Mouse (Mus musculus) spleen, adult 18-20 months (tissue): ENCODE measurements around the gene Atp10a.

Experiments used
- DNase-seq, 2 experiments: peaks; one replicate each; pipeline ENCODE4 v3.0.0; 2022; ENCODE audit warnings: mixed read lengths in 2 of 2

The Atp10a gene

DNA sequence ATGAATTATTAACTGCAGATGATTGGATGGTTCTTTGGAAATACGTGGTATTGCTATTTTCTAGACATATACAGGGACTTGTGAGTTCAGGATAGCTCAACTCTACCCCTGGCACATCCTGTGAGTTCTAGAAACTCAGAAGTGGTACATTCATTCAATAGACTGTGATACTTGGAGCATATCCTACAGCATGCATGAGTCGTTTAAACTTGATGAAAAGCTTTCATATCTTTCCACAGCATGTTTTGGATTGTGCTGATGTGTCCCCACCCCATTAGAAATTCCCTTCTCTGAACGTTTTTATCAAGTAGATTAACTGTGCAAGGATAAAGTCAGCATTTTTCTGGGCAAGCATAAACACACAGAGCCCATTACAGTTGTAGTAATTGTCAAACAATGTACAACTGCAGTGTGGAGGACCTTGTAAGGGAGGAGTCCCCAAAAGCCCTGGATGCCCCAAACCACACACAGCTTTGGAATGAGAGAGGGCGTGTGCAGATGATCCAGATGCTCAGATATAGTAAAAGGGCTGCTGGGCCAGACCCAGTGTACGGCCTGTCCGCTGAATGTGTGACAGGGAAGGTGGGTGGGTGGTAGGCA lies 35.1 kb downstream of the Atp10a start:
- no peak for DNase-seq

DNA sequence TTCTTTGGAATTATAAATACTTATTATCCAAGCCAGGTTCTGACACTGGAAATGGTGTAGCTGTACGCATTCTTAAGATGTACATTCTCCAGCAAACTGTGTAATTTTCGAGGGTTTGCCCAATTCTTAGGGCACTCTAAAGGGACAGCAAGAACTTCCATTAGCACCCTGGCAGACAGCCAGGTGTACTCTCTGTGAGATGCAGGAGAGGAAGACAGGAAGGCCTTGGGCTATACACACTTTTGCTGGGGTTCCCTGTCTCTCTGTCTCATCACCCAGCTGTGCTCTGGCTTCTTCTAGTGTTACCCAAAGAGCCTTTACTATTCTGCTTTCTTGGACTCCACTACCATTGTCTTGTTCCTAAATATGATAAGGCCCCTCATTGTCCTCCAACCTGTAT lies 36.7 kb downstream of the Atp10a start:
- no peak for DNase-seq

DNA sequence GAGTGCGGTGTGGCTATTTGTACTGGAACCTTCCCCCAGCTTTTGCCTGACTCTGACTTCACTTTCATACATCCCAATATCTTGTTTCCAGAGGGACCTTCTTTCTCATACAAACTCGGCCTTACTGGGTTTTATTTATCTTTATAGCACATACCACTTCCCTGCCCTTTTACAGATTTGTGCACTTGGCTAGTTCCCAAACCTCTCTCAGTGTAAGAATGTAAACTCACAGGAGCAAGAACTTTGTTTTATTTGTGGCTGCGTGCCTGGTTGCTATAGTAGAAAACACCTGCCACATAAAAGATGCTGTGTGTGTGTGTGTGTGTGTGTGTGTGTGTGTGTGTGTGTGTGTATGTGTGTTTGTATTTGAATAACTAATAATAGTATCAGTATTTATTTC lies 37.4 kb downstream of the Atp10a start:
- DNase-seq = no peak

DNA sequence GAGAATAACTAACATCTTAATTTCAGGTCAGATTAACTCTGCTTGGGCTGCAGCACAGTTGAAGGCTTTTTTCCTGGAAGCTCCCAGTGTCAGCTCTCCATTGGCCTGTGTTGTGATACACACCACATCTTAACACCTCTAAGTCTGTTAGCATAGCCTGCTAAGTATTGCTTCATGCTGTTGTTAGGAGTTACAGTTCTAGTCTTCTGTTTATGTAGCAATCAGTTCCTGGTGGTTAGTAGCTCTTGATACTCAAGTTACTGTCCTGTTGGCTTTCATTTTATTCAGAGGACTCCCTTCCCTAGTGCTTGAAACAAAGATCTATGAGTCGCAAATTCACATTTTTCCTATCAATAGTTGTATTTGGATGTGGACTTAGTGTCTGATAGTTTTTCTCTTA lies 39.7 kb downstream of the Atp10a start:
- DNase-seq = no peak

DNA sequence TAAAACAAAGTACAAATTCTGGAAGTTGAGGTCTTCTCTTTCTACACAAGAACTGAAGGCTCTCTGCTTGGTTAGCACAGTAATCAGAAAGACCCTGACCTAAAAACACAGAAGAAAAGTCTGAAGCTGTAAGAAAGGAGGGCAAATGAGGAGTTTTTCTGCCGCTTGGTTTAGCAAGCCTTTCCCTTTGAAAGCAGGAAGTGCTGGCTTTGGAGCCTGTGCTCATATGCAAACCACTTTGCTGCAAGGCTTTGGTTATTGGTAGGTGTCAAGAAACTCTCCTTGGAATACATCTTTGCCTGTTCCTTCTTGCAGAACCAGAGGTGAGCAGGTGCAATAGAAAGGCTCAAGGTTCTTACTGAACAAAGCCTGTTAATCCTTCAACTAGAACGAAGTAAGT lies 41.1 kb downstream of the Atp10a start:
- no peak for DNase-seq

DNA sequence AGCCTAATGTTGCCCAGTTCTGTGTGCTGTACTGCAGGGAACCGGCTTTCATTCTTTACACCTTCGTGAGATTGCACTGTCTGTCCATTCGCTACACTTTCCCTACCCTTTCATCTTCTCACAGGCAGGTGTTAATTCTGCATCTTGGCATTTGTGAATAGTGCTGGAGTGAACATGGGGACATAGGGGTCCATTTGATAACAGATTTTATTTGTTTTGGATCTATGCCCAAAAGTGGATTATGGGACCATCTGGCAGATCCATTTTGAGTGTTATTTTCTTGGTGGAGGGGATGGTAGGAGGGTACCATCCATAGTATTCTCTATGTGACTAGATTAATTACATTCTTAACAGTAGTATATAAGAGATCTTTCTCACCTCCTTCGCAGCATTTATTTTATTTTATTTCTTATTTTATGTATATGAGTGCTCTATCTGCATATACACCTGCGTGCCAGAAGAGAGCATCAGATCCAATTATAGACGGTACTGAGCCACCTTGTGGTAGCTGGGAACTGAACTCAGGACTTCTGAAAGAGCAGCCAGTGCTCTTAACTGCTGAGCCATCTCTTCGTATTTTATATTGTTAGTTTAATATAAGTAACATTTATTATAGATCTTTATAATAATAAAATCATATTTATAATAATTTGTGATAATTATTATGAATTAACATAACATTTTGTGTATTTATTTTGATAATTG lies 42.9 kb downstream of the Atp10a start:
- no peak for DNase-seq

DNA sequence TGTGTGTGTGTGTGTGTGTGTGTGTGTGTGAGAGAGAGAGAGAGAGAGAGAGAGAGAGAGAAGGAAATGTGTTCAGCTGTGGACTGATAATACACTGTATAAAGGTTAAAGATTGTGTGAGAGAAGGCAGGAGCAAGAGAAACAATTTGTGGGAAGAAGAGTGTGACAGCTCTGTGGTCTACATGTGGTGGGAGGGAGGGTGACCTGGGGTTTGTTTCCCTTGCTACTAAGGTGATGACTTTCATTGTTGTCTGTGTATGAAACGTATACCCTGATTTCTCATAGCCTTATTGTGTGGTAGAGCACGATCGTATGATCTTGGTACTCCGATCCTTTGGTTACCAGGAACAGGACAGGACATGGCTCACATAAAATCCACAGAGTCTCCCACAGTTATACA lies 45.3 kb downstream of the Atp10a start:
- DNase-seq = no peak

DNA sequence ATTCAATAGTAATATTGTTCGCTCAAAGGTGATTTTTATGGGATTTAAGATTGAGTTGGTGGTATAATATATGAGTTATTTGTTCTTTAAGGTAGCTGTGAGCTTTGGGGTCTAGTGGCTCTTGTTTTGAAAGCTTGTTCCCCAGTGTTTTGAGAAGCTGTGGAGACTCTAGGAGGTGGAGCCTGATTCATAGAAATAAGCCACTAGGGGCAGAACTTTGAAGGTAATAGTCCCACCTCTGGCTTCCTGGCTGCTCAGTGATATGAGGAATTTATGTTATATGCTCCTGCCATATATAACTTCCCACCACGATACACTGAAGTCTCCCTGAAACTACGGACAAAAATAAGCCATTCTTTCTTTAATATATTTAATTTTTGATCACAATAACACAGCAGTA lies 49.2 kb downstream of the Atp10a start:
- no peak for DNase-seq

DNA sequence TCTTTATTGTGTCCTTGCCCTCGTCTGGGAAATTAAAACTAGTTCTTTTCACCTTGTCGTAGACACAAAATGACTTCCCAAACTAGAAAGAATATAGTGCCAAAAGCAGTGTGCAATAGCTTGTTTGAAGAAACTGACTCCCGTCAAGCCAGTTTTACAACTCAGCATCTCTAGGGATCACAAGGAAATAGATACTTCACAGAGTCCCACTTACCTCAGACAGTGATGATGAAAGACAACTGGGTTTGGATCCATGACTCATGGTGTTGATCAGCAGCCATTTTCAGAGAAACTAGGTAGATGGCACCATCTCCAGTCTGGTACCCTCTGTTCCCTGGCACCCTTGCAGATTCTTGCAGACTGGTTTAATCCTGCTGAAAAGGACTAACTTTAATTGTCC lies 53.3 kb downstream of the Atp10a start:
- no peak for DNase-seq

DNA sequence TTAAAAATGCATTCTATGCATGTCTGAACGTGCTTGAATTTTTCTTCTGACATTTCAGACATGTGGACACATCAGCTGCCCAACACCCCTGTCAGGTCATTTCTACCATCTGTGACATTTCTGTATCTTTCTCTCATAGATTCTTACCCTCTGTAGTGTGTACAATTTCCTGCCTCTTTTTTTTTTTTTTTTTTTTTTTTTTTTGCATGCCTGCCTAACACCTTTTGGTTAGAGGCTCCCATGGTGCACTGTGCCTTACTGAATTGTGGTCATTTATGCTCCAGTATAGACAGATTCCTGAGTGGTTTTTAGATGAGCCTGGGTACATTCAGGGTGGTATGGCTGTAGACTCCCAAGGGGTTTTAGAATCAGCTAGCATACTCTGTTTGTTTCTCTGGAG lies 54.3 kb downstream of the Atp10a start:
- no peak for DNase-seq

DNA sequence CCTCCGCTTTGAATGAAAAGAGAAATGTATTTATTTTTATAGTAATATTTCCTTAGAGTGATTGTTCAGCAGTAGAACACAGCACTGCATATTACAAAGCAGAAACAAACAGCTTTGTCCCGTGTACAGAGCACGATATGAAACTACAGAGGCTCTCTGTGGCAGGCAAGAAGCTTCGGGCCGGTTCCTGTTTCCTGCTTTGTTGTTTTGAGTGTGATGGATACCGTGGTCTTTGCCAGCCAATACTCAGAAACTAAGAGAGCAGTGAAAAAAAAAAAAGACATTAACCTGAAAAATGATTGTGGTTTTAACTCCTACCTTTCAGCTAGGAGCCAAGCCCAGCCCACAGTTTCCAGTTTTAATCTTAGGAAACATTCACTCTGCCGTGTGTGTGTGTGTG lies 55.8 kb downstream of the Atp10a start:
- no peak for DNase-seq

DNA sequence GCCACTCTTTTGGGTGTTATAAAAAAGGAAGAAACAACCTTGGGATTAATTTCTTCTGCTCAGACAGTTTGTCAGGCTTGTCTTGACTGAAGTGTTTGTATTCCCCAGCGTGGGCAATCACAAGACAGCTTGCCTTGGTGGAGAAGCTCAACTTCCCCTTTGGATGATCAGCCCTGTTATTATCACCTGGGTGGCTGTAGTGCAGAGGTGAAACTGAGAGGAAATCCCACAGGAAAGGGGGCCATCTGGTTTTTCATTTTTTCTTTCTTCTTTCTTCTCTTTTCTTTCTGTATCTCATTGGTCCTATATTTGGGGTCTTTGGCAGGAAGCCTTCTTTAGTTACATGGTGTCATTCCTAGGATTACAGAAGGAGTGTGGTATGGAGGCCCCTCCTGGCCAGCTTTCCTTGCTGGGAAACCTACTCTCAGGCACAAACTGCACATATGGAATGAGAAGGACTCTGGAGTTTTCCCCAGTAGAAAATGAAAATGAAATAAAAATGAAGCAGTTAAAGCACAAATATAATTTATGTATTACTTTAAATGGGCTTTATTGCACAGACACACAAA lies 59.7 kb downstream of the Atp10a start:
- no peak for DNase-seq

DNA sequence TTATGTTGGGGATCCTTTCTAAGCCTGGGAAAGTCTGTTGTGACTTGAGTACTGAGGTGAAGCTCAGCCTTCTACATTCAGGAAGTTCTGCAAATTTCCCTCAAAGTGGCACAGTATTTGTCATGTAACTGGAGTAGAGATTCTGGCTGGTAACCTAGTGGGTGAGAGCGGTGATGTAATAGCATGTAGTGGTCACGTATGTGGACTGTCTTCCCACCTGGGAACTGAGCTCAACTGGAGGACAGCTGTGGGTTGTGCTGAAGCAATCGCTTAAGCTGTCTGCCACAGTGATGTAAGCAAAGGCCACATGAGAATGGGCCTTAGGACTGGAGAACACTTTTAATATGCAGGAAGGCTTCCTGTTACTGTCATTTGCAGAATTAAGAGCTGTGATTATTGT lies 60.7 kb downstream of the Atp10a start:
- DNase-seq = no peak

DNA sequence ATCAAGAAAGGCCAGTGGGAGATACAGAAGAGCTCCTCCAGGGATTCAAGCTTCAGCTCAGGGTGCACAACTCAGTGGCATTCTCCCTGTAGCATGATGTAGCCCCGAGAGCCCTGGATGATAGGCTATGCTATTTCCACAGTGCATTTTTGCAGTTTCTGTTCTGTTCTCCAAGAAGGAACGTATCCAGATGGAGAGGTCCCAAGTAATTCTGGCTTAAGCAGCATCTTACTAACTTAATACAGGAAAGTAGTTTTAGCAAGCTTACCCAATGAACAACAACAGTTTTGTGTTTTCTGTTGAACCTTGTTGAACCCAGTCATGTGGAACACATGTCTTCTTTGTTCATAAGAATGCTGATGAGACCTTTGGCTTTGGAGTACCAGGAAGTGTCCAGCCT lies 62.6 kb downstream of the Atp10a start:
- no peak for DNase-seq

DNA sequence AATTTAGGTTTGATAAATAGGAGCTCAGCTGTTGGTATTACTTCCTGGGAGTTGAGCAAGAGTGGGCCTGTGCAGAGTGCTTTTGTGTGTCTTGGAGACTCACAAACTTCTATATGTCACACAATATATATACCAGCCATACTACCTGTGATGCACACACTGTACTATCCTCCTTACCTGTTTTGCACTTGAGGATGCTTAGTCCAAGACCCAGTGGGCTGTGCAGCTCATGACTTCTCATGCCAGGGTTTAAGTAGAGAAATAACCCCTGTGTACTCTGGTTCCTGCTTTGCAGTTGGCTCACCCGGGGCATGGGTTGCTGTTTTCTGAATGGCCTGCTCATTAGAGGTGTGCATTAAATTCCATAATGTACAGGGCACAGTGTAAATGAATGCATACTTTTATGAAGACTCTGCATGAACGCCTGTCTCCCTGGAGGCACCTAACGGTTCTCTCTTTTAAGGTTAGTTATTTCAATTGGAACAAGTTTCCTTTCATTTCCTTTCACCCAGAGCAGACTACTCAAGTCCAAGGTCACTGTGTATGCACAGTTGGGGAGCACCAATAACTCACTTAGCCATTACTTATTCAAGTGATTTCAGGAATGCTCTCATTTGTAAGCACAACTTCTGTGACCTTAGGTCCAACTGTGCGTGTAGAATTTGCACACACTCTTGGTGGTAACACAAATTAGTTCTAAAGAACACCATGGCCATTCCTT lies 63.4 kb downstream of the Atp10a start:
- no peak for DNase-seq

DNA sequence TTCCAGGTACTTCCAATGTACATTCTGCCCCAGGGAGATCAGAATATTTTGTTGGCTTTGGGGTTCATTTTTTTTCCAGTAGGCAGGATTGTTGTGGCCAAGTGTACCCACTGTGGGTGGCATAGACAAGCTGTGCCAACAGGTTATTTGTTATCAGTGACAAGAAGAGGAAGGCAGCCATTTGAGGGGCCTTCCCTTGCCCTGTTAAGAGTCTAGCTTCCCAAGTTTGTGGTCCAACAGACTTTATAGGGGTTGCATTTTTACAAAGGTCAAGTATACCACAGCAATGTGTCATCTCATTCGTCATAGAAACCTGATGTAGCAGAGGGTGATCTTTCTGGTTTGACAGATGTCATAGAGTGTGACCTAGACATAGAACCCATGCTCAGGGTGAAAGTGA lies 66.3 kb downstream of the Atp10a start:
- DNase-seq = no peak

DNA sequence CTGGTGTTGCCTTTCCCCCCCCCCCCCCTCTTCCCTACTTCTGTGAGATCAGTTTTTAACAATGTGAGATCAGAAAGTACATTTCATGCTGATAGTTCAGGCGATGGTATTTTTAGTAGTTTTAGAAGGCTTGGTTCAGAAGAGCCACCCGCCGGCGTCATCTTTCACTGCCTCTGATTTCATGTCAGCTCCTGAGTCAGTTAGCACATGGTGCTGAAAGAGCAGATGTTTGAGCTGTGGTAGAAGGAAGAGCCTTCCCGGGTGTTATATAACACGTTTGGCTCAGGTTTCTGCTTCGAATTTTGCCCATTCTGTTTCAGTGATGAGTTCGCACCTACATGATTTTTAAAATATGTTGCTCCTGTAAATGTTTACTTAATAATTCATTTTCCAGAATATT lies 74.2 kb downstream of the Atp10a start:
- DNase-seq = no peak

DNA sequence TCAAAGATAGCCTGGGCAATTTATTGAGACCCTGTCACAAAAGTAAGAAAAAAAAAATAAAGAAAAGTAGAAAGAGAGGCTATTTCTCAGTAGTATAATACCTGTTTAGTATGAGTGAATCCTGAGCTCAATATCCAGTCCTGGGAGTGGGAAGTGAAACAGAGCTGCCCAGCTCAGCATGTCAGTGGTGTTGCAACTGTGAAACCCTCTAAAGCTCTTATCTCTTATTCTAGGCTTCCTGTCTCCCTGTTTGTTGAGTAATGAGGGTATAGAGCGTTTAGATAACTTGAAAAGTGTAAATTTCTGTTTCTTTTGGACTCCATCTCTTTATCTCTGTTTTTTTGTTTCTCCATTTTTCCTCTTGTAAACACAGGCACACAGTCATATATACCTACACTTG lies 74.9 kb downstream of the Atp10a start:
- no peak for DNase-seq

DNA sequence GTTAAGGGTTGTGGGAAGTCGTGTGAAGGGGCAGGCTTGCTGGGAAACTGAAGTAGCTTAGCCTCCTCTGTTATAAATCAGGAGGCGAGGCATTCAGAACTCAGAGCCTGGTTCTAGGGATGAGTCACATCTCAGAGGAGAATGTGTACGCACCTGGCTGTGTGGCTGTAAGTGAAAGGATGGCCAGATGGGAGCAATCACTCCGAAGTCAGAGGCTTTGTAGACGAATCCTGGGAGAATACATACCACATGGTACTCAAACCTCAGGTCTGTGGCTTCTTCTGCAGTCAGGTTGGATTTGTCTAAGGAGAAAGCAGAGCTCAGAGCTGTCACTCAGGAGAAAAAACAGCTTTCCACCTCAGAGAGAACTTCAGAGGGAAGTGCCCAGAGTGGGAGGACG lies 76.4 kb downstream of the Atp10a start:
- no peak for DNase-seq

DNA sequence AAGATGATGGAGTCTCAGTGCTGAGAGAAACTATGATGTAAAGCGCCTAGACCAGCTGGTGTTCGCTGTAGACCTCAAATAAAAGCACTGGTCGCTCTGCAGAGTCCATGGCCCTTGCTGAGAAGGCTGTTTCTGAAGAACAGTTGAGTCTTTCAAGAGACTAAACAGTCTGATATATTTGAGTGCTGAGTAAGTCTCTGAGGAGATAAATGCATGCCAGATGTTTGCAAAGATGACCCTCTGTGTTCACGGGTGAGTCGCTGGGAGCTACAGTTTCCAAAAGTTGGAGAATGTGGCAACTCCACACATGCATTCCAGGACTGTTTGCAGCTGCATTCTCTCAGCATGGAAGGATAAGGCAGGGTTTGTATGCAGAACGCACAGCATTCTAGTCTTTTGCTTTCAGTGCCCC lies 77.5 kb downstream of the Atp10a start:
- no peak for DNase-seq

DNA sequence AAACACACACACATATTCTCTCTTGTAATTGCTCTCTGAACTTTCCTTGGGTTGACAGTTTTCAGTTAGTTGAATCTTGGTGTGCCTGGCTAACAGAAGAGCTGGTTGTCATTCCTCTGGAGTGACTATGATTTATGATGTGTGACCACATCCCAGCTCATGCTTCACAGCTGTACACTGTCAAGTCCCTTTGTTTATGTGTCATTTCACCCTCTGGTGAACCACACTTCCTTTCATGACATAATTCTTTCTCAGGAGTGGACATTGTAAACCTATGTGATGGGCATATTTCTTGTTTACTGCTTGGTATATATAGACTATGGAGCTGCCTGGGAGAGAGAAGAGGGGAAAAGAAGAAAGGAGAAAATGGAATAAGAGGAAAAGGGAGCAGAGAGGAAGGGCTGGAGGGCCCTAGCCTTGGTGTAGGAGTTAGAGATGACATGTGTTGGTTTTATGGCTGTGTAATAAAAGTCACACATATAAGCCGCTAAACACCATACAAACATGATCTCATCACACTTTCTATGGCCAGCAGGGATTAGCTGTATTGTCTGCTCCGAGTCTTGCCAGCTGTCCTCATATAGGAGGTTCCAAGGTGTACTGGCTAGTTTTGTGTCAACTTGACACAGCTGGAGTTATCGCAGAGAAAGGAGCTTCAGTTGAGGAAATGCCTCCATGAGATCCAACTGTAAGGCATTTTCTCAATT lies 81.0 kb downstream of the Atp10a start:
- no peak for DNase-seq

DNA sequence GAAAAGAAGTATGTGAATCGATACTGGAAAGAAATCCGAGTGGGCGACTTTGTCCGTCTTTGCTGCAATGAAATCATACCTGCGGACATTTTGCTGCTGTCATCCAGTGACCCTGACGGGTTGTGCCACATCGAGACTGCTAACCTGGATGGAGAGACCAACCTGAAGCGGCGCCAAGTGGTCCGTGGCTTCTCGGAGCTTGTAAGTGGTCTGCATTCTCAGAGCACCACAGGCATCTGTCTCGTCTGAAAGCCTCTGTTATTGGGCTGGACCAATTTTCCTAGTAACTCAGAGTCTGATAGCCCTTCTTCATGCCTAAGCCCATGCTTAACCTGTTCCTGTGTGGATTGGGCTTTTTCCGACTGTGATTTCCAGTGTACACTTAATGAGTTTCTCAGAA lies 84.2 kb downstream of the Atp10a start:
- no peak for DNase-seq

DNA sequence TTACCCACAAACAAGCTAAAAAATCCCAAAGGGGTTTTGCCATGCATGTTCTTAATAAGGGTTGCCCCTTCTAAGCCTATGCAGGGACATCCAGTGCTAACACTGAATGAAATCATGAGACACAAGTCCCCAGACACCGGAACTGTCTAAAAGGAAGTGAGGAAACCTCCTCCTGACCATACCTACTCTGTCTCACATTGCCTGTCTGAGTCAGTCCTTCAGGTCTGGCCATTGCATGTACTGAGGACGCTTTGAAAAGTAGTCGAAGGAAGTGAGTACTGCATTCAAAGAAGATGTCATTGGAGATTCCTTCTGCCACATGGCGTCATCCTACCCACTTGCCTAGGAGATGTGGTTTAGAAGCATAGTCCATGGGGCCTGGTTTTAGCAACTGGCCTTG lies 84.9 kb downstream of the Atp10a start:
- no peak for DNase-seq

DNA sequence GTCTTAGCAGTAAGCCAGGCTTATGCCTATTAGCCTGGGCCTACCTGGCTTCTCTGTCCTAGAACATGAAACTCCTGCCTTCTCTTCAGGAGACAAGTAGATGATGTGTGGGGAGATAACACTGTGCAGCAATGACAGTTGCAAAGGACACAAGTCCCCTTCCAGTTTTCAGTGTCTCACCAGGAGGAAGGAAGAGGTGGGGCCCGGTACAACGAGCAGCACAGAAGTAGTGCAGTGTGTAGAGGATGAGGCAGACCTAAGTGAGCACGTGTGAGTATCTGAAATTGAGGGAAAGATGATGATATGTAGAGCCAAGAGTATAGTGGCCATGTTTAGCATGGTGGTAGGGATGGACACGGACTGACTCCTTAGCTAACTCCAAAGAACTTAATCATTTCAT lies 86.0 kb downstream of the Atp10a start:
- DNase-seq = no peak
